Mouse (Mus musculus) MEL (cell line): ENCODE results near the gene Syngr4.

Experiments used
- CTCF ChIP-seq, 3 experiments: IDR thresholded peaks in 2 of 3; conservative IDR thresholded peaks in 1 of 3; 2 replicates each; pipeline ENCODE4 v1.5.1; 2011 to 2012; ENCODE audit warnings: low read length in 3 of 3, low read depth in 2 of 3, mild to moderate bottlenecking in 2 of 3, improper control_type of control experiment in 1 of 3, inconsistent platforms in 1 of 3, mixed read lengths in 1 of 3, moderate library complexity in 1 of 3; ENCODE audit not compliant: control insufficient read depth in 1 of 3, insufficient read depth in 1 of 3, poor library complexity in 1 of 3, severe bottlenecking in 1 of 3
- POLR2AphosphoS2 ChIP-seq: IDR thresholded peaks from 2 replicates; pipeline ENCODE4 v1.6.1; 2011; ENCODE audit warnings: low read length, improper control_type of control experiment

DNA sequence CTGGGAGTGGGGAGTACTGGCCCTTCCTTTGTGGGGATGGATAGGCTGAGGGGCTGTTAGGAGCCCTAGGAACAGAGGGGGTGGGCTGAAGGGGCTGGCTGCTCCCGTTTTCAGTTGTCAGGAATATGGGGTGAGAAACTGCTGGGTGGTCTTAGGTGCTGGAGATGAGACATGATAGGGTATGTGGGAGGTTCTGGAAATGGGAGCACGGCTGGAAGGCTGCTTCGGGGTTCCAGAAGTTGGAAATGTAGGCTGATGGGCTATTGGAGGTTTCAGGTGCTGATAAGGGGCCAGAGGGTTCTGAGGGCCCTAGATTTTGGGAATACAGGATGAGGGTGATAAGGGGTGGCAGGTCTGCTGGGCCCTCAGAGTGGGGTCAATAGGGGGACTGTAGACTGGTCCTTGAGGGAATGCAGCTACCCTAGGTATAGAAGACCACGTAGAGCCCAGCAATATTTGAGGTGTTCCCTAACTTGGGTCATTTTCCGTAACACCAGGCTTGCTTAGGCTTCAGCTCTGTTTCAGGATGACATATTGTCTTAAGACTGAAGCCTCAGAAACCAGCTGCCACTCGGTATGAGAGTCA, 490 bp downstream of the Syngr4 start:
- TF ChIP-seq CTCF (IDR thresholded peaks at IDR 0.05 in 2 of 3, conservative IDR thresholded peaks at IDR 0.05 in 1 of 3; ENCODE audit: control insufficient read depth in 1 of 3, insufficient read depth in 1 of 3, low read depth in 2 of 3, low read length in 3 of 3, poor library complexity in 1 of 3, severe bottlenecking in 1 of 3) (no peak), POLR2AphosphoS2 (no peak)
